Mouse (Mus musculus): ENCODE measurements at regions not wholly inside any gene's neighbourhood (a gene's known extent, or its start where the extent isn't known, plus 50 kb on each side); places are given as distances from the start of the nearest gene placed in this dataset.

DNA sequence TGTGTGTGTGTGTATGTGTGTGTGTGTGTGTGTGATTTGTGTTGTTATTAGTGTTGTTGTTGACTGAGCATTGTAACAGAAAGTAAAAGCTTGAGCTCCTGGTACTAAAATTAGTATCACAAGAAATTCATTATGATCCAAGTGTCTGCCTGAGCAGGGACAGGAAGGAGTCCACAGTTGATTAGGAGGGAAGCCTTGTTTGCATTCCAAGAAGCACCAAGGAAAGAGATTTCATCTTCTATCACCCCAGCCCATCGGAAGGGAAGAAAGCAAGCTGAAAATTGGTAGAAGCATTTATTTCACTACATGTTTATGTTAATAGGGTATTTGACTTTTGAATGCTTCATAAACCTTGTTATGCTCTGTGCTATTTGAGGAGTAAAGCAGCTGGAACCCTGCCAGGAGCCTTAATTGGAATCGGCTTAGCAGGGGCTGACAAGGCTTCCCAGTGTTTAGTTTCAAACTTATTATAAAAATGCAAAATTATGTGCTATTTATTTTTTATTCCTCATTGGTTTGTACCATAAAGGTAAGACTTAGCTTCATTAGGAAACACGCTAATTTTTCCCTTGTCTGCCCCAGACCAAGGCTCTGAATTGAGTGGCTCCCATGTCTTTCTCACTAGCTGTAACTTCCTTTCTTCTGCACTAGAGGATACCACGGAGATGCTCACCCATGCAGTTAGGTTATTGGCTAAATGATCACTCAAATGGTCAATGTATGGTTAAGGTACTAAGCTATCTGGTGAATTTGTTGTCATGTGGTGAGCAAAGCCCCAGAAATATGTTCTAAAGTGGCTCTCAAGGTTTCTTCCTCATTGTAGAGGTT is 318.6 kb downstream of the Serpinb8 start:
- DNase-seq, result peak; percentile 20 to 25

DNA sequence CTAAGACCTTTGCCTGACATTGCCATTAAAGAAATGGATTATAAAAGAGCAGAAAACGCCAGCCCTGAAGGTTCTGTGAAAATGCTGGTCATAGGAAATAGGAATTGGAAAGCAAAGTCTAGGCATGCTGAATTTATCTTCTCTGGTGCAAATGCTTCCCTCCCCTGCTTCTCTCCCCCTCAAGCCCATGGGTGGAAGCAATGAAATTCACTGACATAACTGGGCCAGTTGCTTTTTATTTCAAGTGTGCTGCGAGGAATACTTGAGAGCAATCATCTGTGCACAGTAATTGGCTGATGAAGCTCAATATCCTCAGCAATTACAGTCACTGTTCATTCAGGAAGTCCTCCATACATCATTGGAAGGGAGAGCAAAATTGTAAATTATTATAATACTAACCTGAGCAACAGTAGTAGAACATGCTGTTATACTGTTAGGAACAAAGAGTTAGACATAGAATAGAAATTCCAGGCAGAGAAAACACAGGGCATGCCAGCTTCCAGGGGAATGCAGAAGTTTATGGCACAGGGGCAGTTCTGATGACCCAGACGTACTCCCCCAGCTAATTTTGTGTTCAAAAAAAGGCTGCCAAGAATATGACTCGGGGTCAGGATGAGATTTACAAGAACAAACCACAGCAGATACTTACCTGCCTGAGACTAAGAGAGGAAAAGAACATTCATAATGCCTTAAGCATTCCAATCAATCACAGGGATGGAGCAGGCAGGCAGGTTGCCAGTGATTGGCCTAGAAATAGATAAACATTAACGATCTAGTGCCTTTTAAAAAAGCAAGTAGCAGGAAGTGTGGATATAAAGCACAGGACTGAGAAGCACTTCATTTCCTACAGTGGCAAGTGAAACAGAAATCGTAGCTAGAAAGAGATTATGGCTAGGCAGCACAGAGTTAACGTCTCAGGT is 325.1 kb downstream of the Serpinb8 start:
- no peak for DNase-seq

DNA sequence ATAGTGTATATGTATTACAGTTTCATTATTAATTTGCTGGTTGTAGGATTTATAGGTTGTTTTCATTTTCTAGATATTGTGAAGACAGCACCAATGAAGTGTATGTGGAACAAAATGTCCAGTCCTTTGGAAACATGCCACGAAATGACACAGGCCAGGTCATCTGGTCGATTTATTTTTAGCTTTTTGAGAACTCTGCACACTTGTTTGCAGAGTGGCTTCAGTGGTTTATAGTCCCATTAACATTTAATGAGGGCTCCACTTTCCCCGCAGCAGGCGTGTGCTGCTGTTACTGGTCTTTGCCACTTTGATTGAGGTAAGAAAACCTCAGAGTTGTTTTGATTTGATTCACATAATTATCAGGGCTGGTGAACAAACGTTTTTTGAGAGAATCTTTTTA is 327.2 kb downstream of the Serpinb8 start:
- DNase-seq, result no peak

DNA sequence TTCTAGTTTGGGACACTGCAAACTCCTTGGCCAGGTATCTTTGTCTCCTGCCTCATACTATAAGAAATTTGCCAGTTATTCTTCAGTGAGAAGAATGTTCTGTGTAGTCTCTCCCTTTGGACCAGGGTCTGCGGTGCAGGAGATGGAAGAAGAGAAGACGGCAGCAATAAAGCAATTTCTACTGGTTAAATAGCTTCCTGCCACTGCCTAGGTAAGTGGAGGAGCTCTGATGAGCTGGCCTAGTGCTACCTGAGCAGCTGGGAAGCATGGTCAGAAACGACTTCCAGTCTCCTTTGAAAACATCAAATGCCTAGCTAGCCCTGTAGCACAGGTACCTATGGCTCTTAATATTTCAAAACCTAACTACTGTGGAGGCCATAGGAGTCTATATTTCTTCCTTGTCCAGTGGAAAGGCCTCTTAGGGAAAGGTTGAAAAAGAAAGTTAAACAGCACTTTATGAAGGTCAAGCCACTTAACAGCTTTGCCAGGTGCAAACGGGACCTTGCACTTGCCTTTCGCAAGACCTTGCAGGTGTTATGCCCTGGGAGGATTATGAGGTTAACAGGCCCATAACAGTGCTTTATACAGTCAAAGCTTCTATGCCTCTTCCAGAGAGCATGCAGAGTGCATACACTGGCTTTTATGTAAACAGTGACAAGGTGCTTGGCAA is 351.9 kb downstream of the Serpinb8 start:
- DNase-seq, result no peak

DNA sequence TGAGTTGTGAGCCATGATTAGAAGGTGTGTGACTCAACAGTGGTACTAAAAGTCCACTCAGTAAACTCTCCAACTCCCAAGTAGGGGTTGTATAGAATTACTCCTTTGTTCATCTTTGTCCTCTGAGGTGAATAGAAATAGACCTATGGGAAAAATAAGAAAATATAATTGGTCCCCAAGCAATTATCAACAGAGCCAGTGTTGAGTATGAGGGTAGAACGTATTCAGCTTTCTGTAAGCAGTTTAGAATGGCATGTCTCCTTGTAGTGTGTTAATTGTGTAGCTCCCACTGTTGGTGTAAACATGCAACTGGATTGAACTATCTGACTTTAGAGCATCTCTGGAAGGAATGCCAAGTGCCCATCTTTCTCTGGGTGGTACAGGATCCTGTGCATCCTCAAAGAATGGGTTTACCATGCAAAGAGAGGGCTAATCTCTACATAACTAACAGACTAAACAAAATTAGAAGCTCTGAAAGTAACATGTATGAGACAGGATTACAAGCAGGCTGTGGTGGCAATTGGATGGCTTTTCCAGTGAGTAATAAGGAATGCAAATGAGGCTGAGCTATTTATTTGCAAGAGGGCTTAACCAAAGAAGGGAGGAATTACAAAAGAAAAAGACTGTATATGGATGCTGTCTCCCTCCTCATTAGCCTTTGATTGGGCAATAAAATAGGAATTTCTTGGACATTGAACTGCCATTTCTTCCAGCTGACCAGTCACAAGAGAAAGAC is 356.6 kb downstream of the Serpinb8 start:
- DNase-seq, result no peak

DNA sequence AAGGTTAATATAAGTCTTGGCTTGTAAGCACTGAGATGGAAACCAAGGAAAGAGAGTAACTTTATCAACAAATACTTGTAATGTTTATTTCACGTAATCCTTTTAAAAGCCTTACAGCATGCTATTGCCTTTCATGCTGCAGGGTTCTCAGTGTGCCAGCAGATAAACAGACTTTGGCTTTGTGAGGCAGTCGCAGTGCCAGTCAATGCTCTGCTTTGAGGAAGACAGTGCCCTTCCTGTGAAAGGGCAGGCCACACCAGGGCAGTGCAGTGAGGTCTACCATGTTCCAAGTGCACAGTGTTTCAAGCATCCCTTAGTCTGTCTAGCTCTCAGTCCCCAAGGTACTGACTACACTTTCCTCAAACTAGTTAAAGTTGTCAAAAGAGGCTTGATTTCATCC is 360.6 kb downstream of the Serpinb8 start:
- DNase-seq, result no peak

DNA sequence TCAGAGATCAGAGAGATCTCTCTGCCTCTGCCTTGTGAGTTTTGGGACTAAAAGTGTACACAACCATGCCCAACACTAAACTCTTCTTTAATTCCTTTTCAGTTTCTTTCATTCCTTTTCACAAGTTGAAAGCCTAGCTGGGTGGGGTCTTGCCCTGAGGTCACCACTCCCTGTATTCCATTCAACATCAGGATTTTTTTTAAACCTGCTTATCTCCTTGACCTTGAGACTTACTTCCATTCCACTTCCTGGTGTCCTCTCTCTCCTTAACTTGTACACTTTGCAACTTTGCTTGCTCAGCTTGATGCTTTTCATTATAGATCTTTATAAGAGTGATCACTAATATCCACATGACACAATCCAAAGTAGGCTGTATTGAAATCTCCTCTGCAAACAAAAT is 371.2 kb downstream of the Serpinb8 start:
- no peak for DNase-seq

DNA sequence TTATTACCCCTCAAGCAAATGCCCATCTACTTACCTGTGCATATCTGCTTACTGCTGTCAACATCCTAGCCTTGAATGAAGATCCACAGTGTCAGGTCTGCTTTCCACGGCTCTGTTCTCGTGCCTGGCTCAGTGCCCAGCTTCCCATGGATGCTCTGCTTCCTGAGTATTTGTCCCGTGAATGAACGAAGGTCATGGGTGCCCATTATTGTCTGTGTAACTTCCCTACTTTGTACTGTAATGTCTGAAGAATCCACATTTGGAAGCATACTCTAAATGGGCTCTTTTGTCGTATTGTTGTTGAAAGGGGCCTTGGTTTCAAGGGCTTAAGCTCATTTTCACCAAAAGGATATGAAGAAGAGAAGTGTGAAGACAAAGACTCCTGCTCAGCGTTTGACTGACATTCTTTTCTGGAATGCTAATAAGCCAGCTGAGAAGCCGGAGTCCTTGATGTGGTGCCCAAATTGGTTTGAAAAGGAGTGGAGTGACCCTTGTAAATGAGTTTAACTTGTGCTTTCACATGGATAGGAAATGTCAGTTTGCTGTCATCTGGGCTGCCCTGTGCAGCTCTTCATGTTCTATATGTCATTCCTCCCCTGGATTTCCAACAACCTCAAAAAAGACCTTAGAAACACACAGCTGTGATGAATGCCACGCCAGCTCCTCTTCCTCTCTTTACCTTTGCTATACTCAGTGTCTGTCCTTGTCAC is 386.0 kb downstream of the Serpinb8 start:
- DNase-seq, result no peak

DNA sequence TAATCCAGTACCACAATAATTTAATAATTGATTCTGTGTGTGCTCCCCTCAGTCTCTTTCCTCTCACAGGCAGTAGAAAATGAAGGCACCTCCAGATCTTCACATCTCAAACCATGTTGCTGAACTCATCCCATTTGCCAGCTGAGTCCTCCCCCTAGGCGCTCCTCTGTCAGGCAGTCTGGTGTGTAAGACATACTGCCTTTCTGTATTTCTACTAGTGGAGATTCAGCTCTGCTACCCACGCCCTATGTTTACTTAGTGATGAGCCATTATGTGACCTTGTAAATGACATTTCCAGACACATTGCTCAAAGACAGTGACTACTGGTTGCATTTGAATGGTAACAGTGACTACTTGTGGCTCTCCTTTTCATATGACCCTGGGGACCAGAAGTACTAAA is 387.9 kb downstream of the Serpinb8 start:
- no peak for DNase-seq

DNA sequence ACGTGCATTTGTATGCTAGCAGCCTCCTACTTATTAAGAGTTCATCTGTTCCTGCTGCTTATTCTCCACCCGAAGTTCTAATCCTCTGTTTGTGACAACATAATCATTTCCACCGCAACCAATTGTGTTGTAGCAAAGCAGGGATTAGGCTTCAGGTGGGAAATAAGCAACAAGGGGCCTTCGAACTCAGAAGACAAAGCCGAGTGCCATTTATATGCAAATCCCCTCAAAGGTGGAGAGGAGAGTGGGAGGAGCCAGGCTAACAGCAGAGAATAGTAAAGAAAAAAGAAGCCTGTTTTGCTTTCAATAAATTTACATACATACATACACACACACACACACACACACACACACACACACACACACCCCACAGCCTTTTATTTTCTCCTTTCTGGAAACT is 388.6 kb downstream of the Serpinb8 start:
- no peak for DNase-seq

DNA sequence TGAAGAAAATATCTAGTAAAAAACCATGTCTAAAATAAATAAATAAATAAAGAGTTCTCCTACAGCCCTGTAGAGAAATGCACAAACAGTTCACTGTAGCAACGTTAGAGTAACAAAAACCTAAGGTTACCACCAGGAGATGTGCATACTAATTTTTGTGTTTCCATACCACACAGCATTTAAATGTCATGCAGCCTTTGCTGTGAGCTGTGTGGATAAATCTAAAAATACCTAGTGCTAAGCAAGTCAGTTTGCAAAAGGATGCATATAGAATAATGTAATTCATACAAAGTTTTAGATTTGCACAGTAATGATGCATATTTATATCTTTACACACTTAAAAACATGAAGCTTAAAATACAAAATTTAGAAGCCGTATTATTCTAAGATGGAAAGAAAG is 395.8 kb downstream of the Serpinb8 start:
- DNase-seq, result no peak

DNA sequence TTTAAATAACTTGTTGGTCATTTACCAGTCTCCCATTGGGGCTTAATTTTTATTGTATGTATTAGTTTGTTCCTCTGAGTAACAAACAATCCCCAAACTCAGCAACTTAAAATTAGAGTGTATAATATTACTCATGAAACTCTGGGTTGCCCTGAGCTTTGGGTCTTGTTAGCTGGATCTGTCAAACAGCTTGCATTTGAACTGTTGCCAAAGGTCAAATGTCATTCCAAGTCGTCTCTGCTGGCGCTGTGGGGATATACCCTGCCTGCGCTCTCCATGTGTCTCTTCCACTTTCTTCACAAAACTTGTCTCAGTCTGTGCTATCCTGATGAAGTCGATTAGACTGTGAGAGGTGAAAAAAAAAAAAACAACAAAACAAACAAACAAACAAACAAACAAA is 398.3 kb downstream of the Serpinb8 start:
- DNase-seq, result no peak

DNA sequence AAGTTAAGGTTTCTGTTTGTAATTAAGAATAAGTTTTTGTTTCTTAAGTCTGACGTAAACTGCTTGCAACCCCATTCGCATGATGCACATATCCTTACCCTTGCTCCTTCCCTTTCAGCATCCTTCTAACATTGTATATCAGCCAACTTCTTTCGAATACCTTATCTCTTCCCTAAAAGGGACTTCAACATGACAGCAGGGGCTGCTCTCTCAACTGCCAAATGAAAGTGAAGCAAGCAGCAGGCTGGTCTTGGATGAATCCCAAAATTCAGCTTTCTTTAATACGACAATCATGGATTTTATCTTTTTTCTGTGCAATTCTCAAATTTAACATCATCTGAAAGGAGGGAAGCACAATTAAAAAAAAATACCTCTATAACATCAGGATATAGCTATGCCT is 403.2 kb downstream of the Serpinb8 start:
- DNase-seq, result no peak

DNA sequence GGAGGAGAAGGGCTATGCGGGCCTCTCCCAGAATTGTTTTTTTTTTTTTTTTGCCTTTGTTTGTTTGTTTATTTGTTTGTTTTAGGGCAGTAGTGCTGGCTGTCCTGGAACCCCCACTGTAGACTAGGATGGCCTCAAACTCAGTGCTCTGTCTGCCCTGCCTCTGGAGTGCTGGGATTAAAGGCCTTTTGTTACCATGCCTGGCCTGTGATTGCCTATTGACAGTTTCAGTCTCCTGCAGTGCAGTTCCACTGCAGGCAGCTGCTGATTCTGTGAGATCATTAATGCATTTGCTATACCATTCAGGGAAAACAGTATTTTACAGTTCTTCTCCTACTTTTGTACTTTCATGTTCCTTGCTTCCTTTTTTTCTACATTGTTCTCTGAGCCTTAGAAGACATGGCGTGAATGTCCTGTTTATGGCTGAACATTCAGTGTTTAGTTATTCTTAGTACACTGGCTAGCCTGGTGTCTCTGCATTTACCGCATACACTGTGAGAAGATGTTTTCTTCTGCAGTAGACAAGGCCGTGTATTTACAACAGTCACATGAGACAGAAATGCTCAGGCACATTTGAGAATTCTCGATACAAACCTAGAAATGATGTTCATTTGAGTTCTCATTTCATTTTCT is 434.0 kb downstream of the Serpinb8 start:
- no peak for DNase-seq

DNA sequence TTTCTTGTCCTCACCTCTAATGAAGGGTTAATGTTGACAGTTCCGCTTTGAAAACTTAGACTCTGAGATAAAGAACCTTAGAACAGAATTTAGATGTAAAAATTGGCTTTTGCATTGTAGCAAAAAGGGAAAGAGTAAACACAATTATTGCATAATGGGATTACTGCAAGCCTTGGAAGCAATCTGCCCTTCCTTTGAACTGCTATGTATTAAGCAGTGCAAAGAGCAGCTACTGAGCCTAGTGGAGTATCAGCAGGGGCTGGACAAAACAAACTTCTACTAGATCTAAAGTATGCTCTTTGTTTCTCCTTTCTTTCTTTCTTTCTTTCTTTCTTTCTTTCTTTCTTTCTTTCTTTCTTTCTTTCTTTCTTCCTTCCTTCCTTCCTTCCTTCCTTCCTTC is 434.9 kb downstream of the Serpinb8 start:
- DNase-seq, result no peak

DNA sequence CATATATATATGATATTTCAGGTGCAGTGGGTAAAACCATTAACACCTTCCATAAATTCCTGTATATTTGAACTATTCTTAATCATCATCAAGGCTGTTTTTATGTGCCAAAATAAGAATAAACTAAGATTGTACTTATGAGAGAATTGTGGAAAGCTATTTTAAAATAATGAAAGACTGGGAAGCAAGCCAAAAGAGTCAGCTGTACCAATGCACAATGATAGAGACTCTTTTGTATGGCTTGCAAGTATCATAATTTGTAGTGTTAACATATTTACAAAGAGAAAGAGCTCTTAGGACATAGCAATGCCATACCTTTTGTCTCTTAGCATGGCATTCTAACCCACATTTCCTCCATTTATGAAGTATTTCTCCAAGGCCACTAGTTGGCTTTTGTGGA is 436.7 kb downstream of the Serpinb8 start:
- DNase-seq, result no peak

DNA sequence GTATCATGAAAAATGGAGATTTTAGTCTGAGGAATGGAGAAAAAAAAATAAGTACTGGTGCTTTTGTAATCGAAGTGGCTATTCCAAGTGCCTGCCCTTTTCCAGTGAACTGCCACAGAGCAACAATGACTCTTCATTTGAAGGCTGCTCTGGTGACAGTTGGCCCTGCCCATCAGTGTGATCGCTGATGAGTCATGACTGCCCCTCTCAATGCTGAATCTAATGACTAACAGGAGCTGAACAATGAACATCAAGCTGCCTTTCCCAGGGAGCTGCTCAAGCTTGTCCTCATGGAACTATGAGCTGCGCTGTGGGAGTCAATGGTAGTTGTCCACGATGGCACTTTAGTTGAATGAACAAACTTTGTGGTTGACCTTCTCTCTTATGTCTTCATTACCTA is 456.4 kb downstream of the Serpinb8 start:
- no peak for DNase-seq

DNA sequence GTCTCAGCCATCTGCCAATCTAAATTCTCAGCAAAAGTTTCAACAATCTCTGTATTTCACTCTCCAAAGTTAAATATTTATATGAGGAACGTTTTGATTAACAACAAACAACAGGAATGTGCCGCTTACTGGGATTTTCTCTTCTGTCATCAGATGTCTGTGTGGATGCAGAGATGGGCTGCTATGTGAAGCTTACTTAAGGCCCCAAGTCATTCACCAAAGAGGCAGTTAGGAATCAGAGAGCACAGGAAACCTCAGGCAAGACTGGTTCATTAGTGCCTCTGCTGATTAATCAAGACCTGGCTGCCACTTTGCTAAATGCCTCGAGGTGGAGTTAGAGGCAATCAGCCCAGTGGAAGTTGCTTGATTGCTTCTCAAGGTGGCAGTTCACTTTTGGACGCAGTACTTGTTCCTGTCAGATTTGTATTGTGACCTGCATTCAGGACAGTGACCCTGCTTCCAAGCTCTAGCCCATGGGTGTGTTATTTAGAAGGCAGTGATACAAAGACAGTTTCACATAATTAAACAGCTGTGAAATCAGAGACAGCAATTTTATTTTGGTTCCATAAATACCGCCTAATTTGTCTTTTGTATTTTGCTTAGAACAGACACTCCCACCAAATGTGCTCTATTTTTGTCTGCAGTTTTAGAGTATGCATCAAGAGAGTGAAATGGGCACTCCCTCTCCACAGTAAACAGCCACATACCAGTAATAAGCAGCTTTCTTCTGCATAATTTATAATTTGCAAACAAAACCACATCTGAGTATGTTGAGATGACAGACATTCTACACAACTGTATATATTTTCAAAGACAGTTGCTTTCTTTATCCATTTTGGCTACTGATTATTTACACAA is 457.3 kb downstream of the Serpinb8 start:
- DNase-seq, result no peak

DNA sequence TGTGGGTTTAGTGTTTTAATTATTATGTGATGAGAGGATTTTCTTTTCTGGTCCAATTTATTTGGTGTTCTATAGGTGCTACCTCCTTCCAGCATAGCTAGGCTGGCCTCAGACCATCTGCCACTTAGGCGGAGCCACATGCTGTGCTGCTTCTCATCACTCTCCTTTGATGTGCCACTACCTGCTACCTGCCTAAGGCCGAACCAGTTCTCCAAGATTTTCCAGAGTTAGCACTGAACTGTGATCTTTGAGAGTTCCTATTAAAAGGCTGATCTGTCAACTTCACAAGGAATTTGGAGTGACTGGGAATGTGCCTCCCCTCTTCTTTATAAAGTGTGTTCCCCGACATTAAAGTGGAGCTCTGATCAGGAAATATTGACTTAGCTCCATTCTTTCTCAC is 504.8 kb downstream of the Serpinb8 start:
- no peak for DNase-seq

DNA sequence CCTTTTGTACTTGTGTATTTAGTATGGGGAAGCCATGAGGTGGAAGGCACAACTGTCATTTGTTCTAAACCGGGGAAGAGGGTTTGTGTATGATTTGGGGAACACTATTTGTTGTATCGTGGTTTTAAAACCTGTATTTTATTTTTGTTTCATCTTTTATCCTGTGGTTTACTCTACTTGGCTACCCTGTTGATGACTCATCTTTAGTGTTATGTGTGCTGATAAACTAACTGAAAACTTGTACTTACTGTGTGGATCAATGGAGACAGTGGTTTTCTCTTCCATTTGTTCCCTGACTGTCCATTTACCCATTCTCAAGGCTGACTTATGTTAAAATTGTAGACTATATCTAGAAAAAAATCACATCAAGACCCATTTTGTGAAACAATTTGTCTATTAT is 512.8 kb downstream of the Serpinb8 start:
- DNase-seq, result no peak

DNA sequence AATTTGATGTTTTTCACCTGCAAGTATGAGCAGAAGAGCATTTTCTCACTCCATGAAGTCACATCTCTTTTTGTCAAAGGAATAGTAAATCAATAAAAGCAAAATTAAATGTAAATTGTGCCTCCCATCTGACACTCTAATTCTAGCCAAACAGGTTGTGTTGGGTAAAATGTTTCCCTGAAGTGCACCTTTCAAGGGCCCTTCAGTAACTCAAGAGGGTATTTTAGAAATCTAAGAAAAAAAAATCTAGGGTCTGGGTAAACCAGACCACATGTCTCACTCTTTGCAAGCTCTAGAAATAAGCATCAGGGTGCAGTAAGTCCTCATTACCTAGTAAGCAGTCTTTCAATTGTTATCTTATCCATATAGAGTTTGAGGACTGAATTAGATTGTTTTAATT is 521.2 kb downstream of the Serpinb8 start:
- no peak for DNase-seq
